Mouse (Mus musculus) Patski (cell line): ENCODE results near the gene Bcor. TPM values are rescaled to one million over a fixed set of nuclear protein-coding genes. Genes with fewer than 3 reads are reported as not detected.

Source experiments
- ATAC-seq: fragments of 100-300 bp; one replicate; pipeline ENCODE4 v1.8.0; 2021
- CTCF ChIA-PET: fragments of 350-600 bp; sonication (Branson Sonifier 250); formaldehyde crosslinking; loops from one replicate; lab custom pipeline; 2022; ENCODE audit warnings: inconsistent platforms; lab: Charles Lee
- POLR2A ChIA-PET: fragments of 350-600 bp; sonication (Branson Sonifier 250); formaldehyde crosslinking; loops from one replicate; lab custom pipeline; 2022; ENCODE audit warnings: antibody characterized with exemption, inconsistent platforms; lab: Charles Lee
- DNase-seq: peaks from one replicate; pipeline ENCODE4 v3.0.0-alpha.2; 2011; ENCODE audit warnings: low read depth, low spot score
- H3K27me3 ChIP-seq: fragments of 371-371 bp; one replicate; pipeline ENCODE4 v1.5.1; 2021
- CTCF ChIP-seq: fragments of 100-300 bp; IDR thresholded peaks from one replicate; pipeline ENCODE4 v1.5.1; 2021
- in situ Hi-C: fragments of 300-500 bp; cut with MboI; formaldehyde crosslinking; loops from 3 replicates; pipeline ENCODE4 v1.11.1; 2018; ENCODE audit warnings: low pct_unique_long_range_greater_than_20kb, mixed read lengths
- polyA plus RNA-seq: library from polyadenylated mRNA; unstranded; gene quantifications from one replicate; pipeline ENCODE4 v1.2.3, GENCODE M21; 2021

The Bcor gene
- polyA plus RNA-seq, 1 experiment from 2014 or later = 19.8 TPM

DNA sequence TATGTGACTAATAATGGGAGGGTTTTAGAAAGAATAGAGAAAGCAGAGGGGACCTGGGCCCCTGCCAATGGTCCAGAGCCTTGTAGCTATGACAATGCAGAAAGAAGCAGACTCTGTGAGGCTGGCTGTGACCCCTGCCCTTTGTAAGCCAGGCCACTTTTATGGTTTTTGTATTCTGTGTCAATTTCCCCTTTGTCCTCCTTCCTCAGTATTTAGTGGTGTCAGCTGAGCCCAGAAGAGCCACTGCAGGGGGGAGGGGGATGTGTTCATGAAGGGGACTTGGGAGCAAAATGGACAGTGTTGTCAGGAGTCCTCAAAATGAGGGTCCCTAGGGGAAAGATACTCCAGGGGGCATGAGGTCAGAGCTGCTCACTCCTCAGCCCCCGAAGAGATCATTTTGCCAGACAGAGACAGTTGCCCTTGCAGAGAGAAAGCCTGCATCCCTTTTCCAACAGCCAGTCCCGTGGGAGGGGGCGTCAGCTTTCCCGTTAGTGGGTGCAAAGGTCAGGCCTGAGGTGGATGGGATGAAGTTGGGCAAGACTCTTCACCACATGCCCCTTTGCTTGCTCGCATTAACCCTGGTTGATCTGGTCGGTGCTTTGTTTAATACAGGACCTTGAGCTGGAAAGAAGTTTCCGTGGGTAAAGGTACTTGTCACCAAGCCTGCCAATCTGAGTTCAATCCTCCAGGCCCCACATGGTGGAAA lies 171.8 kb downstream of the Bcor start:
- CTCF ChIA-PET = no interaction called here
- no peak for ATAC-seq

DNA sequence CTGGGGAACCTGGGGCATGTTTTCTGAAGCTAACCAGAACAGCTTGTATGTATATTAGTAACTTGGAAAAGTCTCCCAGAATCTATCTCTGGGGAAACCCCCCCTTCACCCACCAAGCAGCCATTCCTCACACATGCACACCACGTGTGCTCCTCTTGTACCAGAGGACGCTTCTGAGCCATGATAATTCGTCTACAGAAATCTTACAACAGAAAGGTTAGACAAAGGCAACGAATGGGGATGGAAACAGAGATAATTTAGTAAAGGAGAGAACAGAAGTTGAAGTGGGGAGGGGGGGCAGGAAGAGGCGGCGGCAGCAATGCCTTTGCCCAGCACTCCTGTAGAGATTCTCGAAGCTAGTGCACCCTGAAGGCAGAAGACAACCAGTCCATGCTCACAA lies 172.6 kb downstream of the Bcor start:
- POLR2A ChIA-PET = no interaction called here
- no peak for ATAC-seq
- in situ Hi-C loops = no loop called here
- CTCF ChIA-PET = no interaction called here
- peaks cover 13% of the 10 kb centered on the region for H3K27me3 ChIP-seq
- DNase-seq = no peak
- no peak for TF ChIP-seq CTCF

More for the DNA sequence above, 171.8 kb downstream of the Bcor start:
- peaks cover 13% of the 10 kb centered on the region for H3K27me3 ChIP-seq
- TF ChIP-seq CTCF = no peak
- in situ Hi-C loops = no loop called here
- POLR2A ChIA-PET = no interaction called here
- DNase-seq = no peak
